Mouse (Mus musculus) liver, embryonic 11.5 days (tissue): ENCODE data around the gene Cxxc4. TPM values are rescaled to one million over a fixed set of nuclear protein-coding genes. Genes with fewer than 3 reads are reported as not detected.

Experiments used
- ATAC-seq: fragments of 200-750 bp; cut with Nextera tagmentation; replicated peaks from 2 replicates; pipeline ENCODE4 v1.8.0; 2017; ENCODE audit warnings: moderate number of reproducible peaks, mild to moderate bottlenecking, moderate TSS enrichment, moderate library complexity; ENCODE audit not compliant: low FRiP score
- DNase-seq: peaks from one replicate; pipeline ENCODE4 v3.0.0-alpha.2; 2017; ENCODE audit warnings: low spot score
- H3K27ac ChIP-seq: fragments of 300-500 bp; sonication (generic); 2 replicates; pipeline ENCODE4 v1.5.1; 2014; ENCODE audit warnings: mild to moderate bottlenecking, low read depth, low read length, control low read depth
- H3K27me3 ChIP-seq: fragments of 300-500 bp; sonication (generic); replicated peaks from 2 replicates; pipeline ENCODE4 v1.6.1; 2014; ENCODE audit warnings: low read length, mixed read lengths; ENCODE audit not compliant: control insufficient read depth, insufficient read depth
- H3K36me3 ChIP-seq: fragments of 300-500 bp; sonication (generic); 2 replicates; pipeline ENCODE4 v1.6.1; 2014; ENCODE audit warnings: mild to moderate bottlenecking, low read length, moderate library complexity, mixed read lengths; ENCODE audit not compliant: control insufficient read depth, insufficient read depth
- H3K4me1 ChIP-seq: fragments of 300-500 bp; sonication (generic); replicated peaks from 2 replicates; pipeline ENCODE4 v1.6.1; 2014; ENCODE audit warnings: low read length, mixed read lengths; ENCODE audit not compliant: control insufficient read depth, insufficient read depth
- H3K4me2 ChIP-seq: fragments of 300-500 bp; sonication (generic); 2 replicates; pipeline ENCODE4 v1.6.1; 2014; ENCODE audit warnings: mild to moderate bottlenecking, control low read depth, moderate library complexity
- H3K4me3 ChIP-seq: fragments of 300-500 bp; sonication (generic); 2 replicates; pipeline ENCODE4 v1.5.1; 2014; ENCODE audit warnings: low read depth, low read length, control low read depth
- H3K9ac ChIP-seq: fragments of 300-500 bp; sonication (generic); 2 replicates; pipeline ENCODE4 v1.6.1; 2014; ENCODE audit warnings: low read depth, low read length, control low read depth
- H3K9me3 ChIP-seq: fragments of 300-500 bp; sonication (generic); 2 replicates; pipeline ENCODE4 v1.6.1; 2016; ENCODE audit warnings: low read length, inconsistent platforms, mixed read lengths; ENCODE audit not compliant: control insufficient read depth
- WGBS: fragments of 180-500 bp; shearing (Covaris S2); extraction: QIAGEN DNeasy Blood & Tissue Kit; methylation state at CpG from one replicate; pipeline ENCODE4 v1.1.7; 2014; 5-methylcytosine and 5-hydroxymethylcytosine counted together
- polyA plus RNA-seq: library from polyadenylated mRNA; unstranded; fragments of >200 nt; fragmentation: Nextera tagmentation; extraction: Ambion mirVana; gene quantifications from 2 replicates; pipeline ENCODE4 v1.2.1, GENCODE M21; 2014

The Cxxc4 gene
- polyA plus RNA-seq, 1 experiment from 2014 or later, result 3.8 TPM

- Histone ChIP-seq H3K9me3 (no peaks in the 10 kb centered on the region), H3K4me3 (no peak overlapping the region), H3K4me2 (no peak overlapping the region), H3K27ac (no peak overlapping the region), H3K4me1 (no peaks in the 10 kb centered on the region), H3K27me3 (no peaks in the 10 kb centered on the region), H3K9ac (no peak overlapping the region), H3K36me3 (no peaks in the 10 kb centered on the region)
- 42% methylated on average over 1 of the region's 1 CpGs for WGBS
- no peak for ATAC-seq
- no peak for DNase-seq
These were observed 13.7 kb upstream of the Cxxc4 start for GRCm38 (mm10) chr3:134222593-134222992.

- Histone ChIP-seq H3K4me2 (no peak overlapping the region), H3K27me3 (no peaks in the 10 kb centered on the region), H3K9me3 (no peaks in the 10 kb centered on the region), H3K36me3 (no peaks in the 10 kb centered on the region), H3K9ac (no peak overlapping the region), H3K4me1 (no peaks in the 10 kb centered on the region), H3K4me3 (no peak overlapping the region), H3K27ac (no peak overlapping the region)
- WGBS, result 82% methylated on average over 7 of the region's 7 CpGs
- ATAC-seq, result no peak
- no peak for DNase-seq
These were observed 12.3 kb upstream of the Cxxc4 start for GRCm38 (mm10) chr3:134223956-134224355.

GRCm38 (mm10) chr3:134225928-134226327, 10.4 kb upstream of the Cxxc4 start:
- no peak for DNase-seq
- no peaks in the 10 kb centered on the region for H3K36me3 ChIP-seq
- no peak overlapping the region for H3K9ac ChIP-seq
- no peaks in the 10 kb centered on the region for H3K27me3 ChIP-seq
- H3K9me3 ChIP-seq, result no peaks in the 10 kb centered on the region
- ATAC-seq, result no peak
- H3K4me3 ChIP-seq, result no peak overlapping the region
- H3K4me2 ChIP-seq, result no peak overlapping the region
- 88% methylated on average over 3 of the region's 3 CpGs for WGBS
- H3K27ac ChIP-seq, result no peak overlapping the region
- H3K4me1 ChIP-seq, result no peaks in the 10 kb centered on the region

GRCm38 (mm10) chr3:134232753-134233152, 3.5 kb upstream of the Cxxc4 start:
- no peak overlapping the region for H3K9ac ChIP-seq
- no peaks in the 10 kb centered on the region for H3K9me3 ChIP-seq
- H3K36me3 ChIP-seq, result no peaks in the 10 kb centered on the region
- H3K4me2 ChIP-seq, result no peak overlapping the region
- DNase-seq (no peak), ATAC-seq (no peak)
- H3K27me3 ChIP-seq, result peaks cover 11% of the 10 kb centered on the region; the same call in 1 of the 2 replicates
- H3K4me3 ChIP-seq, result no peak overlapping the region
- H3K4me1 ChIP-seq, result no peaks in the 10 kb centered on the region
- no peak overlapping the region for H3K27ac ChIP-seq
- WGBS, result 74% methylated on average over 2 of the region's 2 CpGs

- WGBS, result 1% methylated on average over 46 of the region's 55 CpGs
- no peaks in the 10 kb centered on the region for H3K4me1 ChIP-seq
- no peaks in the 10 kb centered on the region for H3K36me3 ChIP-seq
- peak overlapping the region; percentile 10 for H3K9ac ChIP-seq
- H3K4me3 ChIP-seq, result peak overlapping the region; percentile 50
- peak; percentile 79 for ATAC-seq
- peak; percentile 75 for DNase-seq
- H3K9me3 ChIP-seq, result no peaks in the 10 kb centered on the region
- peak overlapping the region; percentile 68 for H3K27ac ChIP-seq
- H3K4me2 ChIP-seq, result peak overlapping the region; percentile 66
- H3K27me3 ChIP-seq, result peaks cover 30% of the 10 kb centered on the region
These were observed 532 bp upstream of the Cxxc4 start for GRCm38 (mm10) chr3:134235491-134236413.

- ATAC-seq (no peak), DNase-seq (no peak)
- Histone ChIP-seq H3K4me3 (peak overlapping the region; percentile 50), H3K4me1 (no peaks in the 10 kb centered on the region), H3K9ac (no peak overlapping the region), H3K27me3 (peaks cover 30% of the 10 kb centered on the region), H3K4me2 (peak overlapping the region; percentile 66), H3K27ac (0 out of 2 replicates have a peak overlapping the region, but pooled peaks have one; percentile 3), H3K36me3 (no peaks in the 10 kb centered on the region), H3K9me3 (no peaks in the 10 kb centered on the region)
- WGBS, result 46% methylated on average over 3 of the region's 3 CpGs
These were observed 975 bp downstream of the Cxxc4 start for GRCm38 (mm10) chr3:134237113-134237805.

GRCm38 (mm10) chr3:134238621-134239310, 2.5 kb downstream of the Cxxc4 start:
- H3K27ac ChIP-seq, result no peak overlapping the region; the same call in 1 of the 2 replicates
- DNase-seq (peak; percentile 33), ATAC-seq (no peak)
- no peaks in the 10 kb centered on the region for H3K36me3 ChIP-seq
- H3K9me3 ChIP-seq, result no peaks in the 10 kb centered on the region
- no peaks in the 10 kb centered on the region for H3K4me1 ChIP-seq
- WGBS, result 5% methylated on average over 14 of the region's 14 CpGs
- H3K27me3 ChIP-seq, result peaks cover 32% of the 10 kb centered on the region
- peak overlapping the region; percentile 87 for H3K4me2 ChIP-seq
- no peak overlapping the region for H3K9ac ChIP-seq
- peak overlapping the region; percentile 69 for H3K4me3 ChIP-seq

- no peaks in the 10 kb centered on the region for H3K36me3 ChIP-seq
- peak overlapping the region; percentile 85 for H3K27ac ChIP-seq
- 0% methylated on average over 36 of the region's 51 CpGs for WGBS
- DNase-seq (peak; percentile 53), ATAC-seq (peak; percentile 25)
- H3K4me3 ChIP-seq, result peak overlapping the region; percentile 69
- peak overlapping the region; percentile 87 for H3K4me2 ChIP-seq
- no peaks in the 10 kb centered on the region for H3K4me1 ChIP-seq
- peak overlapping the region; percentile 57 for H3K9ac ChIP-seq
- H3K9me3 ChIP-seq, result no peaks in the 10 kb centered on the region
- peaks cover 32% of the 10 kb centered on the region for H3K27me3 ChIP-seq
These were observed 3.2 kb downstream of the Cxxc4 start for GRCm38 (mm10) chr3:134239321-134239970.
